Mouse (Mus musculus) MEL-GATA-1-ER (cell line): Measurements from ENCODE around the gene Rnf222.
"Not testable (repeated sequence)": the region's sequence is repeated elsewhere in the genome, so short reads cannot be mapped to it uniquely, and the experiment has no call there.

Source experiments
- DNase-seq: peaks from one replicate; pipeline ENCODE4 v3.0.0-alpha.2; 2012; ENCODE audit warnings: low read depth; ENCODE audit errors: extremely low read depth

The Rnf222 gene

DNA sequence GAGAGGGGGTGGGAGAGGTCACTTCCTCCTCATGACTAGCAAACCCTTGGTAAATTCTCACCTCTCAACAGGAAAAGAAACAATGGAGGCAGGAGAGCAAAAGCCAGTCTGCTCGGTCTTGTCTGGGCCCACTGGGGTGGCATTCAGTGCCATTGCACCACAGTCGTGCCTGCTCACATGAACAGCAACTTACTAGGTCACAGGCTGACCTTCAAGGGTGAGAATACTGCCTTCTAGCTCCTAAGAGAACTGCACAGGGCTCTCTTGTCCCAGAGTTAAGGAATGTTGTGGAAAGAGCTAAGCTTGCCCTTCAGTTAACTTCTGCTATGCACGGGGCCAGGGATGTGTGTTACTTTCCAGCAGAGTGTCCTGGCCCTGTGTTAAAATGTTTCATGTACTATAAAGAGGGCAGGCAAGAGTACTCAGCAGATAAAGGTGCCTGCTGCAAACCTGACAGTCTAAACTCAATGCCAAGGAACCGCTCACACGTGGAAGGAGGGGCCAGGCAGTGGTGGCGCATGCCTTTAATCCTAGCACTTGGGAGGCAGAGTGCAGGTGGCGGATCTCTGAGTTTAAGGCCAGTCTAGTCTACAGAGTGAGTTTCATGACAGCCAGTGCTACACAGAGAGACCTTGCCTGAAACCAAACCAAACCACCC, 20.6 kb downstream of the Rnf222 start:
- DNase-seq = no peak

DNA sequence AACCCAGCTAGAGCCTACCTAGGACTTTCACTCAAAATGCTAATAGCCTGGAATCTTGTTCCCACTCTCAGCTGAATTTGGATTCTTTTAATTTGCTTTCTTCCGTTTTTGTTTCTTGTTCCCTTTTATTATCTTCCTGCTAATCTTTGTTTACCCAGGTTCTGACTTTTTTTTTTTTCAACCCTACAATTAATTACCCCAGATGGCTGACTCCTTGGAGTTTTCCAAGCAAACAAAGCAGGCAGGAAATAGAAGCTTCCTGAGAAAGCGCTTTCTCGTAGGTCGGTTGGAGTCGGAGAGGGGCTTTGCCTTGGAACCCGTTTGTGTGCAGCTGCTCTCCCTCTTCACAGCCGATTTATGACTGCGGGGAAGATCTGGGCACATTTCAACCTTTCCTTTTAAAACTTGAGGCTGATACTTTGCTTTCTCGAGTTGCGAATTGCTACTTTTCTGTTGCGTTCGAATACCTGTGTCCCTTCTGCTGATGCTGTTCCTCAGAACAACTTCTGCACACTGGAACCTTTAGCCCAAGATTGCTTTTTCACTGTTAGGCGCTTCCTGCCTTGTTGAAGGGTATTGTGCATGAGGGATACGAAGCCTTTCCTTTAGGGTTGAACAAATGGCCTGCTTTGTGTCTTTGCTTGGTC, 23.3 kb downstream of the Rnf222 start:
- no peak for DNase-seq

DNA sequence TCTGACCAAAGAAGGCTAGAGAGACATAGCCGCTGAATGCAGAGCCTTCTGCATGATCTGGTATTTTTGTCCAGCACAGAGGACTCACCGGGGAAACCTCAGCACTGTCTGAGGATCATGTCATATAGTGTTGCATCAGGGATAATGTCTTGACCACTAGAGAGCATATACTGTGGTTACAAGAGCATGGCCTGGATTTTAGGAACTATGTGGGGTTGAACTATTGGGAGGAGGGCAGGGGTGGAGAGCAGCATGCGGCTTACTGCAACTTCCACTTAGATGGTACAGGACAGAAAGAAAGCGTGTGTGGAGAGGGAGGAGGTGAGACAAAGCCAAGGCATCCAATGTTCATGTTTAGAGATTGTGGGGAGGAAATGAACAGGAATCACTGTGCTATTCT, 26.2 kb downstream of the Rnf222 start:
- DNase-seq = no peak

DNA sequence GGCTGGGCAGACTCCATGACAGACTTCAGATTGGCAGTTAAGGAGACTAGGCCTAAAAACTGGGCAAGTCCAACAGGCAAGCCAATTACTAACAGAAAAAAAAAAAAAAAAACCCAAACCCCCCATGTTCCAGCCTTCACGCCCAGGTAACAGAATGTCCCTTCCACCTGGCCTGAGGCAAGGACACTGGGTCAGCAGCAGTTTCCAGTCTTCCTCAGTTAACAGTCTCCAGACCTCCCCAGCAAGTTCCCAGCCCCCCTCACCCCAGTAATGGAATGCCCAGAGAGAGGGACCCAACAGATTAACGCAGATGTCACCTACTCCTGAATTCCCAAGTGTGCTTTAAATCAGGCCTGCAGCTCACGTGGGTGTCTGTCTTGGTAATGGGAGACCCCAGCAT, 34.8 kb downstream of the Rnf222 start:
- DNase-seq = no peak

DNA sequence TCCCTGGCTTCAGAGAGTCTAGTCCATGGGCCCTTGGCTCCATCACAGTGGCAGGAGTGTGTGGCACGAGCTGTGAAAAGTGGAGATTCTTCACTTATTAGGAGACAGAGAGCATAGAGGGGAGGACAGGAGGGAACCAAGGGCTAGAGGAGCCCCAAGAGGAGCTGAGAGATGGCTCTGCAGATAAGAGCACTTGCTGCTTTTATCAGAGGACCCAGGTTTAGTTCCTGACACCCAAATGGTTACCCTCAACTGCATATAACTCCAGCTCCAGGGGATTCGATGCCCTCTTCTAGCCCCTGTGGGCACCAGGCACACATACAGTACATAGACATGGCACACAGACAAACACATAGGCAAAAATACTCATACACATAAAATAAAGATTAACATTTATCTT, 36.4 kb downstream of the Rnf222 start:
- no peak for DNase-seq

DNA sequence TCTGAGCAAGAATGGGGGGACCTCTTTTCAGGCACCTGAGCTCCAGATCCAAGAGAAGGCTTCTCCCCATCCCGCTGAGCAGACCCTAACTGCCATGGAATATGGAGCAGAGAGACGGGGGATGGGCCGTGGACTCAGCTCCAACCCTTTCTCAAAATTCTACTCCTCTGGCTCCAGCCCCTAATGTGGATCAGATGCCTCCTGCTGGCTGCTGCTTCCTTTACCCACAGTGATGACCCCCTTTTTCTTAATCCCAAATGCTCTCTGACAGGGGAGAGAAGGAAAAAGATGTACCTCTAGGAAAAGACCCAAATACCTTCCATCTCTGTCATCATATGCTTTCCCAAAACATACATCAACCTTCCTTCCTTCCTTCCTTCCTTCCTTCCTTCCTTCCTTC, 38.6 kb downstream of the Rnf222 start, which contains the start of gene Odf4:
Gene Odf4 (minus strand): TSS at position 101 of the 400 bp plus-strand sequence.
- no peak for DNase-seq

DNA sequence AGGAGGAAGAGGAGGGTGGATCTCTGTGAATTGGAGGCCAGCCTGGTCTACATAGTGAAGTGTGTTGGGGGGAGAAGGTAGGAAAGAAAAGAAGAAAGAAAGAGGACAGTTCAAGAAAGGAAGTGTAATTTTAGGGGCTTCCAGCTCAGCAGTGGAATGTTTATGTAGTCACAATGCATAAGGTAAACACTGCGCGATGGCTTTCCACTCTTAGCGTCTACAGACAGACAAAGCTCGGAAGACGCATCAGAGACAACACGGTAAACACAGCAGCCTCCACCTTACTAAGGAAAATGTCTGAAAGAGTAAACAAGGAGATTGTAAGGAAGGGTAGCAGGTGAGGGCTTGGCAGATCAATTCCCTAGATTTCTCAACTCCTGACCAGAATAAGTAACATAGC, 41.6 kb downstream of the Rnf222 start:
- DNase-seq = no peak

DNA sequence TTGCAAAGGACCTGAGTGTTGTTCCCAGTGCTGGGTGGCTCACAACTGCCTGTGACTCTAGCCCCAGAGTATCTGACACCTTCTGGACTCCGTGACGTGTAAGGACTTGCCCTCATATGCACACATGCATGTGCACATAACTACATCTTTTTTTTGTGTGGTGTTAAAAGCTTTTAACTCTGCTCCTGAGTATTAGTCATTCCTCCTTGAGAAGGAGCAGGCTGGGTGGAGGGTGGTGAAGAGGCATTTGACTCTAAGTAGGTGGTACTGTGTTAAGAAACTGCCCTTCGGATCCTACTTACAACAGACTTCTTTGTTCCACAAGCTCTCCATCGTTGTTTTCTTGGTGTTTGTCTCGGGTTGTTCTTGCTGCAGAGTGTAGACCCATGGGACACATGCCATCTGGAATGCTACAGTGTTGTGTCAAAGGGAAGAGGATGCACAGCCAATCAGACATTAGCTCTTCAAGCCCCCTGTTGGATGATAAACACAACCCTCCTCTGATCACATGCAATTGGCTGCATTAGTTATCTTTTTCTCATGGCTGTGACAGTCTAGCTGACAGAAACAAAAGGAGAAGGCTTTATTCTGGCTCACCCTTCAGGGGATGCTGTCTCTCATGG, 45.6 kb downstream of the Rnf222 start:
- DNase-seq = no peak

DNA sequence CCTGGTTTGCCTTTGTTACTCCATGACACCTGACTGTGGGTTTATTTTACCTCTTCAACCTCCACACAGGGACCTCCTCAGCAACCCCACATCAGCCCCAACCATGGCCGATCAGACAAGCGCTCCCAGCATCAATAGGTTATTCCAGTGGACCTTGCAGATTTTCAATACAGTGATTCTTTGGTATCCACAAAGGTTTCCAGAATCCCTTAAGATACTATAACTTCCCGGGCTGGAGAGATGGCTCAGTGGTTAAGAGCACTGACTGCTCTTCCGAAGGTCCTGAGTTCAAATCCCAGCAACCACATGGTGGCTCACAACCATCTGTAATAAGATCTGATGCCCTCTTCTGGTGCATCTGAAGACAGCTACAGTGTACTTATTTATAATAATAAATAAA, 48.6 kb downstream of the Rnf222 start:
- not testable (repeated sequence) for DNase-seq

DNA sequence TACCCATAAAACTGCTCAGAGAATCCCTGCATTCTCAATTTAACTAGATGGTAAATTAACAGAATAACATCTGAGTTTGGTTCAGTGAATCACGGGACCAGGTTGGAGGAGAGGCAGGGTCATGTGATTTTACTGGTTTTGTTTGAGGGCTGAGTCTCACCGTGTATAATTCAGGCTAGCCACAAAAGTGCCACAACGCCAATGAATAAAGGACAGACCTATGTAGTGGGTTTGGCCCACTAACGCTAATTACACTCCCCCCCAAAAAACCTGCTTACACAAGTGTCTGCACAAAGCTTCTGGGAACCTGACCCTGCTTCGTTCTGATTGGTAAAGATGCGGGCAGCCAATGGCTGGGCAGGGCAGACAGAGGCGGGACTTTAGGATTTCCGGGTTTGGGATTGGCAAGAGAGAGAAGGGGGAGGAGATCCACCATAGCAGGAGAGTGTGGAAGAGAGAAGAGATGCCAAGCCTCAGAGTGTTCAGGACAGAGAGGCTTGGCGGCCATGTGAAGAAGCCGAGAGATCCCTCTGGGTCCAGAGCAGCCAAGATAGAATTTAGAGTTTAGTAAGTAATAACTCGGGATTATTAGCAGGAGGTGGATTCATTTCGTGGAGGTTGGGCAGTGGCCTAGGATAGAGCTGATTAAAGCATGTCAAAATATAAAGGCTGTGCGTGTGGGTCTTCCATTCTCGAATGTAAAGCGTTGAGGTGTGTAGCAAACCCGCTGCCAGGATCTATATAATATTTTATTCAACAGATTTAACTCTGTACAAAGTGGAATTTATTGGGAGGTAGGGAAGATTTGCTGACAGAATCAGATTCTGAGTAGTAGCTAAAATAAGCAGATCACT, 51.3 kb downstream of the Rnf222 start:
- DNase-seq = peak; percentile 88

DNA sequence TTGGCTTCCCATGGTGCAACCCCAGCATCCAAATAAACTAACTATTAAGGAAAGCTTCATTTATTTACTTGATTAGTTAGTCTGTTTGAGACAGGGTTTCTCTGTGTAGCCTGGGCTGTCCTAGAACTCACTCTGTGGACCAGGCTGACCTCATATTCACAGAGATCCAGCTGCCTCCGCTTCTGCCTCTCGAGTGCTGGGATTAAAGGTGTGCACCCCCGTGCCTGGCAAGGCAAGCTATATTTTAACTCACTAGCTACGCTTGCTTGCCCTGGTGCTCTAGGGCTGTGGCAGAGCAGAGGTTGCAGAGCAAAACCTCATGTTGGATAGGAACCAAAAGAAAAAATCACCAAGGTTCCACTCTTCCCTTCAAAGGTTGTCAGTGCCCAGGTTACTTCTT, 52.2 kb downstream of the Rnf222 start:
- DNase-seq = no peak

DNA sequence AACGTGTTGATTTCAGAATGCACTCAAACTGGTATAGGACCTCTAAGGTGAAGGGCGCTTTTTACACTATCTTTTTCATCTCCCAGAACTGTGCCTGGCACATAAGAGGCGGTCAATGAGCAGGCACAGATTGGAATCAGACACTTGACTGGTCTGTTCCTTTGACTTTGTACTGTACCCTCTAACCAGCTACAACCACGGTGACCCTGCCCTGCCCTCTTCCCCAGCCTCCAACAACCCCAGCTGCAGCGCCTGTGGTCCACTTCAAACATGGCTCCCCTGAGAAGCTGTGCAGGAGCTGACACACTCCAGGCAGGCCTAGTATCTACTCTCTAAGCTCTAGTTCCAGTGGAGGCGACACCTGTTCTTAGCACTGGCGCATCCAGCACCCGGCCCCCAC, 54.4 kb downstream of the Rnf222 start:
- DNase-seq = no peak

DNA sequence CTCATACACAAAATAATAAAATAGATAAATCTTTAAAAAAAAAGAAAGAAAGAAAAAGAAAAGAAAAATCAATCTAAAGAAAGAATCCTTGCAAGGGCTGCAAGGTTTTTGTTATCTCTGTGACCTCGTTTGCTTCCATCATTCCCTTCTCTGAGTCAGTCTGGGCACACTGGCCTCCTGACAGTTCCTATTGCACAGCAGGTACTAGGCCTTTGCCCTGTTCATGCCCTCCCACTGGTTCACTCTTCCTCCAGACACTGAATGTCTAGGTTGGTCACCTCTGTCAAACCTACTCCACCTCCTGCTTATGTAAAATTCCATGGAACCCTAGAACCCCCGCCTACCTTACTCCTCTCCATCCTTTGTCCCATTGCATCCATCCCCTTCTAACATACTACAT, 56.9 kb downstream of the Rnf222 start:
- DNase-seq = no peak
